Mouse (Mus musculus) G1E (cell line): ENCODE results near the gene Ano1. TPM values are rescaled to one million over a fixed set of nuclear protein-coding genes. Genes with fewer than 3 reads are reported as not detected.

ENCODE experiments used
- ATAC-seq: 2 replicates; pipeline ENCODE4 v1.8.0; 2016; ENCODE audit warnings: mild to moderate bottlenecking; ENCODE audit not compliant: insufficient number of reproducible peaks, poor library complexity, low FRiP score, severe bottlenecking; ENCODE audit errors: extremely low read depth
- DNase-seq: peaks from one replicate; pipeline ENCODE4 v3.0.0; 2012; ENCODE audit warnings: low spot score
- H3K27me3 ChIP-seq: 2 replicates; pipeline ENCODE4 v1.6.1; 2012; ENCODE audit warnings: mild to moderate bottlenecking, low read length, inconsistent platforms; ENCODE audit not compliant: insufficient read depth
- H3K36me3 ChIP-seq: replicated peaks from 2 replicates; pipeline ENCODE3; 2012; ENCODE audit warnings: mild to moderate bottlenecking, inconsistent platforms
- H3K4me1 ChIP-seq: 2 replicates; pipeline ENCODE4 v1.6.1; 2012; ENCODE audit warnings: low read depth, low read length, inconsistent platforms, mixed read lengths; ENCODE audit not compliant: insufficient read depth
- H3K4me3 ChIP-seq: 2 replicates; pipeline ENCODE4 v1.5.1; 2012; ENCODE audit warnings: low read depth, mild to moderate bottlenecking, inconsistent platforms, low read length, moderate library complexity, mixed read lengths
- H3K9me3 ChIP-seq: replicated peaks from 2 replicates; pipeline ENCODE4 v1.6.1; 2012; ENCODE audit warnings: inconsistent platforms
- CTCF ChIP-seq: IDR thresholded peaks from 2 replicates; pipeline ENCODE4 v1.5.1; 2012; ENCODE audit warnings: low read depth, low read length, inconsistent platforms, mixed read lengths
- GATA1 ChIP-seq: IDR thresholded peaks from 2 replicates; pipeline ENCODE4 v1.6.1; 2012; ENCODE audit warnings: borderline replicate concordance, low read length, inconsistent platforms, mixed read lengths
- GATA2 ChIP-seq: IDR thresholded peaks from 2 replicates; pipeline ENCODE4 v1.6.1; 2012; ENCODE audit warnings: low read depth, low read length, inconsistent platforms, borderline replicate concordance
- POLR2AphosphoS5 ChIP-seq: IDR thresholded peaks from 2 replicates; pipeline ENCODE4 v1.6.1; 2012; ENCODE audit warnings: low read depth, low read length, inconsistent platforms; ENCODE audit not compliant: insufficient replicate concordance
- TAL1 ChIP-seq: conservative IDR thresholded peaks from 2 replicates; pipeline ENCODE4 v1.6.1; 2012; ENCODE audit warnings: low read depth, low read length, inconsistent platforms, mixed read lengths
- polyA plus RNA-seq: library from polyadenylated mRNA; stranded (reverse); fragments of >175 nt; gene quantifications from 2 replicates; pipeline ENCODE4 v1.2.3, GENCODE M21; 2012
- total RNA-seq, 2 experiments: library from RNA; stranded (forward) in 1 of 2; stranded (reverse) in 1 of 2; fragments of 200-1000 nt in 1 of 2; fragments of >200 nt in 1 of 2; fragmentation: Nextera tagmentation in 1 of 2; gene quantifications; 2 replicates each; pipeline ENCODE4 v1.2.3; 2014 to 2017

Gene Ano1
- total and polyA plus RNA-seq, 3 experiments = 1.8 to 7.1 (median 3.7) TPM

- Histone ChIP-seq H3K4me3 (no peak overlapping the region), H3K27me3 (no peaks in the 10 kb centered on the region), H3K36me3 (peaks cover 4% of the 10 kb centered on the region), H3K9me3 (no peaks in the 10 kb centered on the region), H3K4me1 (0 out of 2 replicates have a peak, but pooled peaks cover 3% of the 10 kb centered on the region)
- ATAC-seq (no peak), DNase-seq (no peak)
- TF ChIP-seq CTCF = no peak
- TF ChIP-seq TAL1 = no peak
- no peak for TF ChIP-seq GATA1
- TF ChIP-seq POLR2AphosphoS5 = no peak
- no peak for TF ChIP-seq GATA2
Measured at GRCm38 (mm10) chr7:144680096-144680495, 71.7 kb downstream of the Ano1 start.

- H3K36me3 ChIP-seq = peaks cover 4% of the 10 kb centered on the region
- no peak for ATAC-seq
- TF ChIP-seq GATA1 (no peak), TAL1 (no peak)
- no peaks in the 10 kb centered on the region for H3K4me1 ChIP-seq
- DNase-seq = no peak
- H3K9me3 ChIP-seq = no peaks in the 10 kb centered on the region
- no peak overlapping the region for H3K4me3 ChIP-seq
- no peaks in the 10 kb centered on the region for H3K27me3 ChIP-seq
Measured at GRCm38 (mm10) chr7:144678241-144679030, 73.3 kb downstream of the Ano1 start.

GRCm38 (mm10) chr7:144677341-144678086 is 74.3 kb downstream of the Ano1 start:
- no peak for ATAC-seq
- peaks cover 4% of the 10 kb centered on the region for H3K36me3 ChIP-seq
- no peak for DNase-seq
- H3K27me3 ChIP-seq = no peaks in the 10 kb centered on the region
- TF ChIP-seq GATA1 (no peak), POLR2AphosphoS5 (no peak), GATA2 (no peak), TAL1 (no peak), CTCF (no peak)
- no peak overlapping the region for H3K4me3 ChIP-seq
- no peaks in the 10 kb centered on the region for H3K4me1 ChIP-seq
- H3K9me3 ChIP-seq = no peaks in the 10 kb centered on the region

GRCm38 (mm10) chr7:144675632-144676031 is 76.1 kb downstream of the Ano1 start:
- no peaks in the 10 kb centered on the region for H3K27me3 ChIP-seq

GRCm38 (mm10) chr7:144669895-144670294 is 81.9 kb downstream of the Ano1 start:
- Histone ChIP-seq H3K27me3 (no peaks in the 10 kb centered on the region), H3K36me3 (peaks cover 5% of the 10 kb centered on the region), H3K4me1 (no peaks in the 10 kb centered on the region), H3K9me3 (no peaks in the 10 kb centered on the region), H3K4me3 (no peak overlapping the region)
- no peak for DNase-seq
- TF ChIP-seq GATA1 (no peak), GATA2 (no peak), TAL1 (no peak), CTCF (no peak), POLR2AphosphoS5 (no peak)
- ATAC-seq = no peak

More at GRCm38 (mm10) chr7:144675632-144676031, 76.1 kb downstream of the Ano1 start:
- no peak for ATAC-seq
- peaks cover 4% of the 10 kb centered on the region for H3K36me3 ChIP-seq
- TF ChIP-seq POLR2AphosphoS5 (no peak), TAL1 (no peak), GATA1 (no peak), GATA2 (no peak), CTCF (no peak)
- H3K4me3 ChIP-seq = no peak overlapping the region
- no peaks in the 10 kb centered on the region for H3K9me3 ChIP-seq
- no peaks in the 10 kb centered on the region for H3K4me1 ChIP-seq
- no peak for DNase-seq

- H3K36me3 ChIP-seq = peaks cover 5% of the 10 kb centered on the region
- H3K27me3 ChIP-seq = no peaks in the 10 kb centered on the region
- ATAC-seq (no peak), DNase-seq (no peak)
- TF ChIP-seq GATA1 = no peak
- no peak for TF ChIP-seq TAL1
- TF ChIP-seq GATA2 = no peak
- no peak for TF ChIP-seq CTCF
- no peak for TF ChIP-seq POLR2AphosphoS5
- H3K9me3 ChIP-seq = no peaks in the 10 kb centered on the region
- H3K4me3 ChIP-seq = no peak overlapping the region
- no peaks in the 10 kb centered on the region for H3K4me1 ChIP-seq
Measured at GRCm38 (mm10) chr7:144668603-144669278, 83.0 kb downstream of the Ano1 start.
